Mouse (Mus musculus) thymus, adult 2 months (tissue): ENCODE measurements around the gene Txndc16.
A peak's percentile ranks its signal among the peaks of the same experiment; 100 is the strongest.

Experiments
- CTCF ChIP-seq: fragments of 200-500 bp; IDR thresholded peaks from 2 replicates; pipeline ENCODE4 v1.5.1; 2012; ENCODE audit warnings: mild to moderate bottlenecking, control low read depth, low read length, moderate library complexity, borderline replicate concordance; ENCODE audit not compliant: control insufficient read depth, poor library complexity, insufficient read depth; ENCODE audit errors: extremely low read depth
- POLR2A ChIP-seq: fragments of 200-500 bp; IDR thresholded peaks from 2 replicates; pipeline ENCODE4 v1.6.1; 2012; ENCODE audit warnings: mild to moderate bottlenecking, low read length, control low read depth, moderate library complexity; ENCODE audit not compliant: control insufficient read depth, poor library complexity, insufficient read depth; ENCODE audit errors: extremely low read depth

DNA sequence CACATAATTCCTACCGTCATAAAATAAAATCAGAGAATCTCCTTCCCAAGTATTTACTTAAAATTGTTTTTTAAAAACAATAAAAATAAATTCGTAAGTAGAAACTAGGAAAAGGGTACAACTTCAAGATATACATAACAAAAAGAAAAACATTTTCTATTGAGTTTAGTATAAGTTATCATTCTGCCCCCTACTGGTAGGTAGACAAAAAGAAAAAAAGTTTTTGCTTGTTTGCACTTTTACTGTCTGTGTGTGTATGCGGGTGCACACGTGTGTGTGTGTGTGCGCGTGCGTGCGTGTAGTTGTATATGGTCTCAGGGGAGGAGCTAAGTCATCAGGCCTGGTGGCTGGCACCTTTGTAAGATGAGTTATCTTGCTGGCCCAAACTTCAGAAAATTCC is 52.8 kb downstream of the Txndc16 start:
- TF ChIP-seq POLR2A: no peak
- 0 out of 2 replicates have a peak, but pooled peaks have one; percentile 26 for TF ChIP-seq CTCF
